Mouse (Mus musculus): ENCODE measurements around the gene Uqcrq.

Gene Uqcrq

DNA sequence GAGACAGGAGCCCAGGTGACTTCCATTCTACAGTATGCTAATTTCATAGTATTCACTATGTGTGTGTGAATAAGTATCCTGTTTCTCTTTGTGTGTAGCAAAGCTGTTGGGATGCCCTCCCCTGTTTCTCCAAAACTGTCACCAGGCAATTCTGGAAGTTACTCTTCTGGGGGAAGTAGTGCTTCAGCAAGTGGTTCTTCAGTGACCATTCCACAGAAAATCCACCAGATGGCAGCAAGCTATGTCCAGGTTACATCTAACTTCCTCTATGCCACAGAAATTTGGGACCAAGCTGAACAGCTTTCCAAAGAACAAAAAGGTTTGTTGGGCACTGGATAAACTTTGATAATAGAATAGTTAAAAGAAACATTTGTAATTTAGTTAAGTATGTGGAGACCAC, 18.9 kb downstream of the Uqcrq start:
- no peak for DNase-seq (ENCODE audit: low spot score)

DNA sequence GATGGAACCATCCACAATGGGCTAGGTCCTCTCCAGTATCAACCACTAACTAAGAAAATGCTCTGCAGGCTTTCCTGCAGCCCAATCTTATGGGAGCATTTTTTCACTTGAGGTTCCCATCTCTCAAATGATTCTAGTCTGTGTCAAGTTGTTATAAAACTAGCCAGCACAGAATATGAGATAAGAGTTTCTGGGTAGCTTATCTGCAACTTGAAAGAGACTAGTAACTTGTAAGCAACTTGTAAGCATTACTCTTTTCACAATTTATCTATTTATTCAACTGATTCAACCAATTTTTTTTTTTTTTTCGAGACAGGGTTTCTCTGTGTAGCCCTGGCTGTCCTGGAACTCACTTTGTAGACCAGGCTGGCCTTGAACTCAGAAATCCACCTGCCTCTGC, 27.0 kb downstream of the Uqcrq start:
- DNase-seq (ENCODE audit: low spot score): no peak

DNA sequence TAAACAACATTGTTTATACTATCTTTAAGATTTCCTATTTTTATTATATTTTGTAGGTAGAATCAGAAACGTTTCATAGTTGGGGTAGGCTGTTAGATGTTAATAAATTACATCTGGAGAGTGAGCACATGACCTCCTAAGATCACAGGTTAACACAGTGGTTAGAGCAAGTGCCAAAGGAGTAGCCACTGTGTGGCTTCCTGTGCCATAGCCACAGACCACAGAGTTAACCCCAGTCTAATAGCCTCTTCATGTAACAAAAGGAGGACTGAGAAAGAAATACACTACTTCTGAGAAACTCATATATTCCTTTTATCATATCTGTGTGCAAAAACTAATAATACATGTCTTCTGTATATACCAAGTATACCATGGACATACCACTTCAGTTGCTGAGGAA, 36.8 kb downstream of the Uqcrq start:
- no peak for DNase-seq (ENCODE audit: low spot score)

DNA sequence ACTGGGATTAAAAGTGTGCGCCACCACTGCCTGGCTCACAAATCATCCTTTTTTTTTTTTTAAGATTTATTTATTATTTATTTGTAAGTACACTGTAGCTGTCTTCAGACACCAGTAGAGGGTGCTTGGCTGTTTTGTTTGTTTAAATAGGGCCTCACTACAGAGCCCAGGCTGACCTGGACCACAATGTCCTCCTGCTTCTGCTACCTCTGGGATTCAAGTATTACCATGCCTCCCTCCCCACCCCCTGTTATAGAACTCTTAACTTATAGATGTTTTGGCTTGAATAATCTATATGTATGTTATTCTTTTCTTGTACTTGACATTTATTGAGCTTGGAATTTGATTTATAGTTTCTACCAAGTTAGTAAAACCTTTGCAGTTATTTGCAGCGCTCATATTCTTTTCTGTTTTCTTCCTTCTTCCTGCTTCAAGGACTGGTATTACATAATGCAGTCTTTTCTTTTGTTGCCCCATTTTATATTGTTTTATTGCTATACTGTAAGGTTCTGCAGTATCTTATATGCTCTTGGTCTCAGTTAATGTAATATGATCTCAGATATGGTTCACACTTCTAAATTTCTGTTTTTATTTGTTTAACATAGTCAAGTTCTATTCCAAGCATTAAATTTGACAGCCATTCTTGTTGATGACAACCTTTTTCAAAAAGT, 46.7 kb downstream of the Uqcrq start:
- DNase-seq (ENCODE audit: low spot score): no peak

DNA sequence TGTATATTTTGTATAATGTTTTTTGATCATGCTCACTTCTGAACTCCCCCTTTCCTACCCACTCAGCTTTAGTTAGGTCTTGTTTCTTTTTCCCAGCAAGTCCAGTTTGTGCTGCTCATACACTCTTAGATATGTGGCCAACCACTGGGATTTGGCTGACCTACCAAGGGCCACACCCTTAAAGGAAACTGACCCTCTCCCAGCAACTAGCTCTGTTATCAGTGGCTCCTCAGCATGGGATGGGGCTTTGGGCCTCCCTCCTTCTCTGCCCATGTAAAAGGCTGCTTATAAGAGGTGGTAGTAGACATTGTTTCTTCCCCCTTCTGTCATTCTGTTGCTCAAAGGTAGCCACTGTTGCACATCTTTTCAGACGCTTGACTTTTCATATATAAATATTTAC, 51.7 kb downstream of the Uqcrq start:
- DNase-seq (ENCODE audit: low spot score): no peak

All from urinary bladder, postnatal 10 days (tissue).